Mouse (Mus musculus): ENCODE measurements around the gene Apoc1. TPM values are rescaled to one million over a fixed set of nuclear protein-coding genes. Genes with fewer than 3 reads are reported as not detected.

The Apoc1 gene
- polyA plus RNA-seq, 1 experiment from 2014 or later: 1.2 TPM

- ATAC-seq (replicated peaks): no peak
- peaks cover 77% of the 10 kb centered on the region for H3K36me3 ChIP-seq
- no peaks in the 10 kb centered on the region for H3K27me3 ChIP-seq
- no peak overlapping the region for H3K9ac ChIP-seq (replicated peaks)
- H3K9me3 ChIP-seq: no peaks in the 10 kb centered on the region
- WGBS: 90% methylated on average over 6 of the region's 6 CpGs
- no peak overlapping the region for H3K27ac ChIP-seq (replicated peaks)
- H3K4me2 ChIP-seq (replicated peaks): no peak overlapping the region
- H3K4me3 ChIP-seq: no peak overlapping the region
- no peaks in the 10 kb centered on the region for H3K4me1 ChIP-seq
Measured at GRCm38 (mm10) chr7:19651063-19651786, 41.2 kb downstream of the Apoc1 start.

GRCm38 (mm10) chr7:19641223-19641622, 51.2 kb downstream of the Apoc1 start:
- WGBS: 94% methylated on average over 4 of the region's 4 CpGs
- Histone ChIP-seq H3K9me3 (no peaks in the 10 kb centered on the region), H3K9ac (replicated peaks) (no peak overlapping the region), H3K4me1 (no peaks in the 10 kb centered on the region), H3K36me3 (peaks cover 94% of the 10 kb centered on the region), H3K4me2 (replicated peaks) (no peak overlapping the region), H3K27me3 (no peaks in the 10 kb centered on the region), H3K4me3 (no peak overlapping the region), H3K27ac (replicated peaks) (no peak overlapping the region)
- ATAC-seq (replicated peaks): no peak

Other genes starting within 250 kb of the Apoc1 start
- 18.3 and 18.8 TPM in 2 replicates for gene Mark4, start 233.8 kb downstream of the Apoc1 start, polyA plus RNA-seq (2015; fragmentation: Nextera tagmentation; extraction: Ambion mirVana)
- 0.17 and 0.29 TPM in 2 replicates for gene Exoc3l2, start 229.3 kb downstream of the Apoc1 start, polyA plus RNA-seq (2015; fragmentation: Nextera tagmentation; extraction: Ambion mirVana)
- 4.9 and 5.4 TPM in 2 replicates for gene Bloc1s3, start 184.3 kb downstream of the Apoc1 start, polyA plus RNA-seq (2015; fragmentation: Nextera tagmentation; extraction: Ambion mirVana)
- gene Trappc6a, start 184.3 kb downstream of the Apoc1 start, polyA plus RNA-seq (2015; fragmentation: Nextera tagmentation; extraction: Ambion mirVana): 35.3 and 43.0 TPM in 2 replicates
- gene Nkpd1, start 174.8 kb downstream of the Apoc1 start, polyA plus RNA-seq (2015; fragmentation: Nextera tagmentation; extraction: Ambion mirVana): 0.66 and 0.75 TPM in 2 replicates
- gene Ppp1r37, start 129.6 kb downstream of the Apoc1 start, polyA plus RNA-seq (2015; fragmentation: Nextera tagmentation; extraction: Ambion mirVana): 37.8 and 40.5 TPM in 2 replicates
- 0.19 and 0.57 TPM in 2 replicates for gene Zfp296, start 115.4 kb downstream of the Apoc1 start, polyA plus RNA-seq (2015; fragmentation: Nextera tagmentation; extraction: Ambion mirVana)
- 124 and 127 TPM in 2 replicates for gene Gemin7, start 115.1 kb downstream of the Apoc1 start, polyA plus RNA-seq (2015; fragmentation: Nextera tagmentation; extraction: Ambion mirVana)
- gene Clasrp, start 88.2 kb downstream of the Apoc1 start, polyA plus RNA-seq (2015; fragmentation: Nextera tagmentation; extraction: Ambion mirVana): 61.3 and 64.9 TPM in 2 replicates
- 2.6 and 2.7 TPM in 2 replicates for gene Relb, start 63.2 kb downstream of the Apoc1 start, polyA plus RNA-seq (2015; fragmentation: Nextera tagmentation; extraction: Ambion mirVana)
- 92.4 and 99.6 TPM in 2 replicates for gene Clptm1, start 27.6 kb downstream of the Apoc1 start, polyA plus RNA-seq (2015; fragmentation: Nextera tagmentation; extraction: Ambion mirVana)
- gene Apoc2, start 14.7 kb downstream of the Apoc1 start, polyA plus RNA-seq (2015; fragmentation: Nextera tagmentation; extraction: Ambion mirVana): not detected in 2 replicates
- not detected in 2 replicates for gene Gm44805, start 11.2 kb downstream of the Apoc1 start, polyA plus RNA-seq (2015; fragmentation: Nextera tagmentation; extraction: Ambion mirVana)
- gene Apoc4, start 11.2 kb downstream of the Apoc1 start, polyA plus RNA-seq (2015; fragmentation: Nextera tagmentation; extraction: Ambion mirVana): not detected in 2 replicates
- 236 and 265 TPM in 2 replicates for gene Apoe, start 6.5 kb upstream of the Apoc1 start, polyA plus RNA-seq (2015; fragmentation: Nextera tagmentation; extraction: Ambion mirVana)
- gene Tomm40, start 22.8 kb upstream of the Apoc1 start, polyA plus RNA-seq (2015; fragmentation: Nextera tagmentation; extraction: Ambion mirVana): 137 and 147 TPM in 2 replicates
- gene Nectin2, start 57.8 kb upstream of the Apoc1 start, polyA plus RNA-seq (2015; fragmentation: Nextera tagmentation; extraction: Ambion mirVana): 42.6 and 45.3 TPM in 2 replicates
- 6.8 TPM in 2 replicates for gene Bcam, start 78.4 kb upstream of the Apoc1 start, polyA plus RNA-seq (2015; fragmentation: Nextera tagmentation; extraction: Ambion mirVana)
- gene Cblc, start 104.1 kb upstream of the Apoc1 start, polyA plus RNA-seq (2015; fragmentation: Nextera tagmentation; extraction: Ambion mirVana): not detected in 2 replicates
- 1.0 and 1.3 TPM in 2 replicates for gene Bcl3, start 130.1 kb upstream of the Apoc1 start, polyA plus RNA-seq (2015; fragmentation: Nextera tagmentation; extraction: Ambion mirVana)
- 7.6 and 8.4 TPM in 2 replicates for gene Gm19345, start 159.3 kb upstream of the Apoc1 start, polyA plus RNA-seq (2015; fragmentation: Nextera tagmentation; extraction: Ambion mirVana)
- gene Ceacam16, start 168.6 kb upstream of the Apoc1 start, polyA plus RNA-seq (2015; fragmentation: Nextera tagmentation; extraction: Ambion mirVana): 0.43 and 0.50 TPM in 2 replicates
- gene Ceacam19, start 195.3 kb upstream of the Apoc1 start, polyA plus RNA-seq (2015; fragmentation: Nextera tagmentation; extraction: Ambion mirVana): not detected in 2 replicates
- 7.1 and 7.3 TPM in 2 replicates for gene Pvr, start 228.5 kb upstream of the Apoc1 start, polyA plus RNA-seq (2015; fragmentation: Nextera tagmentation; extraction: Ambion mirVana)